Mouse (Mus musculus) large intestine, adult 2 months (tissue): ENCODE measurements around the gene Utp18. TPM values are rescaled to one million over a fixed set of nuclear protein-coding genes. Genes with fewer than 3 reads are reported as not detected.
"Not testable (repeated sequence)": the region's sequence is repeated elsewhere in the genome, so short reads cannot be mapped to it uniquely, and the experiment has no call there.

Source experiments
- DNase-seq: peaks from one replicate; pipeline ENCODE4 v3.0.0-alpha.2; 2012; ENCODE audit warnings: low read depth, low spot score
- WGBS: fragments of 180-500 bp; shearing (Covaris S2); methylation state at CpG from one replicate; pipeline ENCODE4 v1.1.7; 2018; 5-methylcytosine and 5-hydroxymethylcytosine counted together
- polyA plus RNA-seq: library from polyadenylated mRNA; depleted of rRNA; stranded (reverse); fragments of >200 nt; gene quantifications from 2 replicates; pipeline ENCODE4 v1.2.3, GENCODE M21; 2012; rRNA removed

Utp18 gene
- polyA plus RNA-seq = 2.6 and 2.8 TPM in 2 replicates

DNA sequence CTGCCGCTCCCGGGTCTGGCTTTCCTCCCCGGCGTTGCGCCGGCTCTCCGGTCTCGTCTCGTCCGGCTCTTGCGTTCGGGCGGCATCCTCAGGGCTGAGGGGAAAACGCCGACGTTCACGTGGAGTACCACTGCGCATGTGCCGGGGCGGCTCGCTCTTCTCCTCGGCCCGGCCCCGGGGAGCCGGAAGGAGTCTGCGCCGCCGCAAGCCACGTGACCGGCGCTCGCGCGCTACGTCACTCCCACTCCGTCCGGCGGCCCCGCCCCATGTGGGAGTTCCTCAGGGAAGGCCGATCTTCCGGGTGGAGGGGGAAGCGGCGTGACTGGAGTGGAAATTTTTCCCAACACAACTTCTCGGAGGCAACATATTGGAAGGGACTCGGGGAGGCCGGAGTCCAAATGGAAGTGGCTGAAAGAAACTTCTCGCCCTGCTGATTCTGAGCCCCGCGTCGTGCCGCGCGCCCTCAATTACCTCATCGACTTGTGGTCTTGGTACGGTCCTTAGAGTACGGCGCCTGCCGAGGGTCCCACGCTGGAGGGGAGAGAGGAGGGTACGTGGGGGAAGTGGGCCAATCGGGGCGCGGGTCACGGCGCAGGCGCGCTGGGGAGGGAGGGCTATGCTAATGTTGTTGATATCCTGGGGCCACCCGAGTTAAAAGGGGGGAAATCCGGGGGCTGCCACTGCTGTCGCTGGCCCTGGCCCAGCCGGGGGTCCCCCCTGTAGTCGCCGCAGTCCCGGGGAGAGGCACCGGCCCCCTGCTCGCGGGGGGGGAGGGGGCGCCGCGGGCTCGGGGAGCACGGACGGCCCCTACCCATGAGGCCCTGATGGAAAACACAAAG, at the start of gene Utp18, which contains the start of gene Mbtd1:
Gene Utp18, minus strand, starts transcription at position 195 of the 839 bp plus-strand sequence.
Gene Mbtd1, plus strand, starts transcription at position 281 of the 839 bp plus-strand sequence.
- peak; percentile 74 for DNase-seq
- WGBS = under 1% methylated on average over 82 of the region's 83 CpGs

DNA sequence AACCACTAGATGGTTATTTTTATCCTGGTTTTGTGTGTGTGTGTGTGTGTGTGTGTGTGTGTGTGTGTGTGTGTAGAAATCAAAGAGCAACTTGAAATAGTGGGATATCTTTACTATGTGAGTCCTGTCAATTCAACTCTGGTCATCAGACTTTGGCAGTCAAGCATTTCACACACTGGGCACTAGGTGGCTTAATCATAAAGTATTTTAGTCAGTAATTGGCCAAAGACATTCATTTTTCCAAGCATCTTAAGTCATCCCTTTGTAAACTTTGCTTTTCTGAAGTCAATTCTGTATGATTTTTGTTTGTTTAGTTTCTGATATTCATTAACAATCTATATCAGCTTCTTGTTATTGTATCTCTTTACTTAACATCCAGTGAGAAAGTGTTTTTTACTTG, 43.5 kb upstream of the Utp18 start:
- no peak for DNase-seq

DNA sequence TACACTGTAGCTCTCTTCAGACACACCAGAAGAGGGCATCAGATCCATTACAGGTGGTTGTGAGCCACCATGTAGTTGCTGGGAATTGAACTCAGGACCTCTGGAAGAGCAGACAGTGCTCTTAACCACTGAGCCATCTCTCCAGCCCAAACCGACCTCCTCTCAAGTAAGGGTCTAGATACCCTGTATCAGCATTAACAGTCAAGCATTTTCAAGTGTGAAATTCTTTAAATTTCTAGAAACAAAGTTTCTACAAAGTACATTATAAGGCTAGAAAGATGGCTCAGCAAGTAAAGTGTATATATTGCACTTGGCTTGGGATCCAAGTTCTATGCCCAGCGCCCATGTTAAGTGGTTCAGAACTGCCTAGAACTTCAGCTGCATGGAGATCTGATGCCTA, 29.5 kb upstream of the Utp18 start:
- WGBS = 96% methylated on average over 2 of the region's 2 CpGs
- DNase-seq = not testable (repeated sequence)

DNA sequence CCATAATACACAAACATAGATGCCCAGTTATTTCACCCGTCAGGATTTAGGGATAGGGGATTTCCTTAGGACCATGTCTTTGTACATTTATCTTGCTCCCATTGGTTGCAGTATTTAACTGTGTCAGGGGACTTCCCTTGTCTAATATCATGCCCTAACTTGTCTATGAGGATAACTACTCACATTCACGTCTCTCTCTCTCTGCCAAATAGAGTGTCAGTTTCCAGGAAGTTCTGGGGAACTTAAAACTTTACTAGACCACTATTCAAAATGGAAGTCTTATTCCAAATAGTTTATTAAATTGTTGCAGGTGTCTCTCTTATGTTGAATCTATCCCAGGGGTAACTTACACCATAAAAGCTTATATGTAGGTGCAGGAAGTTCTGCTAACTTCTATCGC, 26.0 kb upstream of the Utp18 start:
- DNase-seq = no peak
- 85% methylated on average over 3 of the region's 3 CpGs for WGBS

DNA sequence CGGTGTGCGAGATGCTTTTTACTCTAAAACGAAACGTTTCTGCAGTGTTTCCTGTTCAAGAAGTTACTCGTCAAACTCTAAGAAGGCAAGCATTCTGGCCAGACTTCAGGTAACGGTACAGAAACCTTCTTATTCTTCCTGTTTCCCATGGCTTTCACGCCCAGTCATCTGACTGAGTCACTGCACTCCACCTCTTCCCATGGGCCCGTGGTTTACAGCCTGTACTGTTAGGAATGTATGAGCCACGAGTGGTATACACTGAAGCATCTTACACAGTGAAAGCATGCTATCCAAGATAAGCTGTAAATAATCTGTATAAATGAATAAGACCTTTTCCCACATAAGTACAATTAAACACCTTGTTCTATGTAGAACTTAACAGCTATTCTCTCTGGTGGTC, 23.3 kb upstream of the Utp18 start:
- 61% methylated on average over 9 of the region's 9 CpGs for WGBS
- no peak for DNase-seq

DNA sequence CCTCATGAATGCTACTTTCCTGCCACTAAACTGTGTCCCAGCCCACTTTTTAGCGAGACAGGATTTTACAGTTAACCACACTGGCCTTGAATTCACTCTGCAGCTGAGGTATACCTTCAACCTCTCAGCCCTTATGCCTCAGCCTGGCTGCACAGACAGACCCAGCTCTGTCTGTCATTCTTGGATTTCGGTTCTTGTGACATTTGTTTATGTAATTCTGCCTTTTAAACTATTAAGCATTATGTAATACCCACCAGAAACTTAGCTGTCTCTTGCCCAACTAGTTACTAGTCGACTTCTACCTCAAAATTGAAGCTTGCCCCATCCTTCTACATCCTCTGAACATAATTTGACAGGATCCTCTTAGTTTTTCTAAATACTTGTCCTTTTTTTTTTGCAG, 22.3 kb upstream of the Utp18 start:
- 62% methylated on average over 3 of the region's 3 CpGs for WGBS
- DNase-seq = no peak

DNA sequence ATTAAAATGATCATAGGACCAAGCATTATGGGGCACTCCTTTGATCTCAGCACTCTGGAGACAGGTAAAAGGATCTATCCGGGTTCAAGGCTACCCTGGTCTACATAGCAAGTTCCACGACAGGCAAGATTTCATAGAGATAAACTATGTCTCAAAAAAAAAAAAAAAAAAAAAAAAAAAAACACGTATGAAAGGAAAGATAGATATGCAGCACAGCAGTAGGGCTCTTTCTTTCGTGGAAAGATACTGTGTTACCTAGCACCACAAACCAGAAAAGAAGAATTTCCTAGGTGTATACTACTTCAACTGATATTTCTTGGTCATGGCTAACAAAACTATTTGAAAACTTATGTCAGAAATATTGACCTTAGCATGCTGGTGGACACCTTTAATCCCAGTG, 21.3 kb upstream of the Utp18 start:
- DNase-seq = no peak
- WGBS = 90% methylated on average over 4 of the region's 4 CpGs

DNA sequence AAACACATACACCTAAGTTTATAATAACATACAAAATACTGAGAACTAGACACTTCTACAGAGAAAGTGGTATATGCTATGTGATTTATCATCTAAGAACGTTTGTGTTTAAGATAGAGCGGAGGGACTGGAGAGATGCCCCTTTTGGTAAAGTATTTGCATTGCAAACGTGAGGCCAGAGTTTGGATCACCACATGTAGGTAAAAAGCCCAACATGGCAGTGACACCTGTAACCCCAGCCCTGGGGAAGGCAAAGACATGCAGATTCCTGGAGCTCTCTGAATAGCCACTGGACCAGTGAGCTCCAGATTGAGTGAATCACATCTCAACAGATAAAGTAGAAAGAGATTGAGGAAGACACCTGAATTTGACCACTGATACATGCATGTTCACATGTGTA, 12.2 kb upstream of the Utp18 start:
- 78% methylated on average over 3 of the region's 3 CpGs for WGBS
- no peak for DNase-seq

DNA sequence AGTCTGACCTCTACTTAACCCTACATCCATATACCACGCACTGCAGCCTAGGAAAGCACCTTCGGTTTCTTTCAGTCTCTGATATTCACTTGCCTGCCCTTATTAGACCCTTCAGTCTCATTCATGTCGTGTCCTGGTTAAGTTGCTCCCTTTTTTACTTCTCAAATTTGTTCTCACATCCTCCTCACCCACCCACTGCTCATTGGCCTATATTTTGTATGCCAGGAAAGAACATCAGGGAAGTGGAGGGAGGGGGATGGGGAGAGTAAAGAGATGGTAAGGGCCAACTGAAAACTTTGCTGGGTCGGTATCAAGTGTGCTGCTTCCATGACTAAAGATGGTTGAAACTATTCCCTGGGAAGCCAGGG, 1.5 kb upstream of the Utp18 start:
- no peak for DNase-seq
- WGBS = 8% methylated on average over 4 of the region's 4 CpGs

DNA sequence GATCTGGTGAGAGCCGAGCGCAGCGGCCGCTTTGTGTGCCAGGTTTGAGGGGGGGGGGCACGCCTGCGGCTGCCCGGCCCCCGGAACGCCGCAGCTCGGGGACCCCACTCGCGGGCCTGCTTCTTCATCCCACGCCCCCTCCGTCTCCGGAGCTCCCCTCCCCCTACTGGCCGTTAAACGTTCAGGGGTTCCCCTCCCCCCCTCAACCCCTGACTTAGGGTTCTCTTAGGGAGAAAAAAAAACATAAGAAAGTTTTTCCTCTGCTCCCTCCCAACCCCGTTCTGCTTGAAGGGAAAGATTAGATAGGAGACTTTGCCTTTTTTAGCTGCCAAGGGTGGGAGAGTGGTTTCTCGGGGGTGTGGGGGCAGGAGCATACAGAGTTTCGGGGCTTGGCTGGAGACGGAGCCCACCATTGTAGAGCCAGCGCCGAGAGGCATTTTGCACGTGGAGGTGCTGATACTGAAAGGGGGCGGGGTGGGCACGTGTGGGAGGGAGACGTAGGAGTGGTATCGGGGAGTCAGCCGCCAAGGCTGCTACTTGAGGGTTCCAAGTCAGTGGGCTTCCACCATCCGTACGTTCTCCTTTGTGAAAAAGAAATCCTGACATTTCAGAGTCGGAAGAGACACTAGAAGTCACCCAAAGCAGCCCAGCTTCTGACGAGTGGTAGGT, 979 bp upstream of the Utp18 start:
- WGBS = under 1% methylated on average over 34 of the region's 34 CpGs
- DNase-seq = no peak

DNA sequence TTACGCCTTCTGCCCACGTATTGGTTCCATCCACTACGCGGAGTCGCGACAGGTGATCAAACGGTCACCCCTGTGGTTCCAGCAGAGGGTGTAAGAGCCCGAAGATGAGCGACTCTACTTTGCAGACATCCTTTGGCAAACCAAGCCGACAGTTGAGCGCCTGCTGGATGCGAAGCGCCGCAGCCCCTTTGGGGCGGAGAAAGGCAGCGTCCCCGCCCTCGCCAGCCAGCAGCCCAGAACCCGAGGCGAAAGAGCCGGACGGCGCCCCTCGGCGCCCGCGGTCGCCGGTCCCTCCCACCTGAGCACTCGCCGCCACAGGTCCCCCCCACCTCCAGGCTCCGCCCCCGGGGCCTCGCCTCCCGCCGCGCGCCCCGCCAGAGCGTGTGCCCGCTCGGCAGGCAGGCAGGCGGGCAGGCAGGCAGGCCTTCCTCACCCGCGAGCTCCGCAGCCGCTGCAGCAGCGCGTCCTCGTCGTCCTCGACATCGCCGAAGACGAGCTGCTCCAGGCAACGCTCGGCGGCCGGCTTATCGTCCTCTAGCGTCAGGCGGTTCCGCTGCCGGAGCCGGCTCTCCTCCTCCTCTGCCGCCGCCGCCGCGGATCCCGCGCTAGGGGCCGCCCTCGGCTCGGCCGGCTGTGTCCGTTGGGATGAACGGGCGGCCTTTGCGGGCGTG, 530 bp downstream of the Utp18 start:
- WGBS = under 1% methylated on average over 76 of the region's 81 CpGs
- peak; percentile 21 for DNase-seq

DNA sequence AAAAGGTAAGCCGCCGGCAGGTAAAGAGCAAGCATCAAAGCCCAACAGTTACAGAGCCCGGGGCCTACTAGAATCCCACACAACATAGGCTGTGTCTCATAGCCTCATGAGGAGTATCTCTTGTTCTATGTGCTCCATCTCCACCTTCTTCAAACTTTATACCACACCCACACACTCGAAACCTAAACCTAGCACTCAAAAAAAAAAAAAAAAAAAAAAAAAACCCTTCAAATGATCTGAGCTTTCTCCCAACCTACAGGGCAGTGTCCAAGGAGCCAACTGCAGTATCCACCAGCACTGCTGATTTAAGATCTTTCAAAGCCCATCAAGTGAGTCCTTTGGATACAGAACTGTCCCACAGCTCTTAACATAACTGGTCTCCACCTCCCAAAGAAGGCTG, 1.5 kb downstream of the Utp18 start:
- DNase-seq = no peak
- 86% methylated on average over 4 of the region's 4 CpGs for WGBS

DNA sequence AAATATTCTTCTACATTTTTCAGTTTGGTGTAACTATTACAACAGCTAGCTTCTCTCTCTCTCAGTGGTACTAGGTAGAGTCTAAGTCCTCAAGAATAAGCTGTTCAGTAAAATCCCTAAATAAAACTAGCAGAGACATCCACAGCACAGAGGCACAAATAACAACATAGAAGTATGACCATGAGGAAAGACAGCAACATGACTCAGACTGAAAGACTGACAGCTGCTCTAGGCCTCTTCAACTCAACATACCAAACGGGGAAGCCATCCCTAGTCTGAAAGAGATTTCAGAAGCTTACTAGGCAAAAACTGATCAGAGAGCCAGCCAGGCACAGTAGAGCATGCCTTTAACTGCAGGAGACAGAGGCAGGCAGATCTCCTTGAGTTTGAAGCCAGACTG, 22.9 kb downstream of the Utp18 start:
- no peak for DNase-seq
- 92% methylated on average over 1 of the region's 1 CpGs for WGBS

DNA sequence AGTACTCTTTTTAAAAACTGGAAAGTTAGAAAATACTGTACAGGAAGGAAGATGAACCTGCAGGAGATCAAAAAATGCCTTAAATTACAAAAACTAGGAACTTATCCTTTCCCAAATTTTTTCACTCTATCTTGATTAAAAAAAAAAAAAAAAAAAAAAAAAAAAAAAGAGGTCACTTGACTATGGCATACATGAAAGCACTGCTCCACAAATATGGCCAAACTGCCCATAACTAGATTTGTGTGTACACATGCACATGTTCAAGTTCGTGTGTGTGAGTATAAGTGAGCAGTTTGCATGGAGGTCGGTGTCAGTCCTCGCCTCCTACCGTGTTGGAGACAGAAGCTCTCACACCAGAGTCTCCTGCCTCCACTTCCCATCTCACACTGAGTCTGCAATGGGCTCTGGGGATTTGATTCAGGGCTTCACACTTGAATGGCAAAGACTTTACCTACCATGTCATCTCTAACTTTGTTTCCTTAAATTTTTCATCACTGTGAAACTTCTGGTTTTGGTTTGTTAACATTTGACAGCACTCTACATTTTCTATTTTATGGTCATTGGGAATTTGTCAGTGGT, 23.4 kb downstream of the Utp18 start:
- no peak for DNase-seq
- 91% methylated on average over 4 of the region's 4 CpGs for WGBS

DNA sequence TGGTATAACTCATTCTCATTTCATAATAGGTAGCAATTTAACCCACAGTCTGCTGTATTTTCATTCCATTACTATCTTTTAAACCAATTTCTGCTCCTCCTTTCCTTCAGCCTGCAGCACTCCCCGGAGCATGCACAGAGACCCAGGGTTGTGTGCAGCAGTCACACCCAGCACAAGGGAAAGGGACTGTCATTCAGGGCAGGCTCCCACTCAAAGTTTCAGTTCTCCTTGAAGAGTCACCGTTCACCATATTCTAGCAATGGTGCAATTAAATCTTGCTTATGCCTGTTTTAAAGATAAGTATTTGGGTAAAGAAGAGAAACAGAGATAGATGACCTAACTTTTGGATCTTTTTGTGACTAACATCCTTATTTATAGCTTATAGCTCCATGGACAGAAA, 24.4 kb downstream of the Utp18 start:
- DNase-seq = no peak
- 91% methylated on average over 2 of the region's 2 CpGs for WGBS

DNA sequence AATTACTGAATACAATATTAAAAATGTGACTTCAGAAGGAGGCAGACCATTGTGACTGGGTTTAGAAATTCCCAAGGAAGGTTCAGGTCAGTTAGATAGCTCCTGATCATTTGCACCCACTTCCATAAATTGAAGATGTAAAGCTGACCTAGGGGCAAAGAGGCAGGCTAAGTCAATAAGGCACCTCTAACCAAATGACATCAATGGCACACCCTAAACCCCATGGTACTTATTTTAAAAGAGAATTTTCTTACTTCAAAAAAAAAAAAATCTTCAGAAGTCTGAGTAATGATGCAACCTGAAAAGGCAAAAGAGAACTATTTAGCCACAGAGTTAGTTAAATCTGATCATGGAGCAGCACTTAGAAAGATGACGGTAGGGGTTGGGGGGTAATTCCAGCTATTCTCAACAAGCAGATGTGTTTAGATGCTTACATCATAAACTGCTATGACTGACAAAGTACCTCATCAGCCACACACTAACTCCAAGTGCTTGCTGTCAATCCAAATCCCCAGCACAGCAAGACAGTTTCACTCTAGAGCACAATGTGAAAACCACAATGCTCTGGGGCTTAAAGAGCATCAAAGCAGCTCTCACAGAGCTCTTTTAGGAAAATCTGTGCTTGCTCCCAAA, 24.9 kb downstream of the Utp18 start:
- no peak for DNase-seq
- 93% methylated on average over 1 of the region's 1 CpGs for WGBS

DNA sequence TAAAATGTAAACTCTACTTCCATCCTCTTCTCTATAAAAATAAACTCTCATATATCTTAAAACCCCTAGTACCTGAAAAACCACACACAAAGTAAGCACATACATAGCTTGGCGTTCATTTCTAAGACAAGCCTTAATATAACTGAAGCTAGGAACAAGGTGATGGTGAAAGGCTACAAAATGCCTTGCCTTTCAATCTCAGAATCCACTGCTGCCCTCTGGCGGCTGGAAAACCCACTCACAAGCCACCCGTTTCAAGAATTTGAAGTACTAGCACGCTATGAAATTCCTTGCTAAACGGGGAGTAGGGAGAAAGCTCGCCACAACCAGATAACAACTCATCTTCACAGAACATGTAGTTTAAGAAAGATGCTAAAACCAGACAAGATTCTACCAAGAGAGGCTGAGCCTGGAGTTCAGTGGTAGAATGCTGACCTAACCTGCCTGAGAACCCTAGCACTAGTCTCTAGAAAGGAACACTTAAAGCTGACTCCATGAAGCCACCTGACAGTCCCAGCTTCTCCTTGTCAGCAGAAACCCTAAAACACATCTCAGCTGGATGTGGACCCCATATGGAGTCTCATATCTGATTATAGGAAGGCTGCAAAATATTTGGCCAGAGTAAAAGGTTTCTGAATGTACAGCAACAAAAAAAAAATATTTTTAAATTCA, 29.1 kb downstream of the Utp18 start:
- peak; percentile 28 for DNase-seq
- WGBS = 2% methylated on average over 6 of the region's 6 CpGs

DNA sequence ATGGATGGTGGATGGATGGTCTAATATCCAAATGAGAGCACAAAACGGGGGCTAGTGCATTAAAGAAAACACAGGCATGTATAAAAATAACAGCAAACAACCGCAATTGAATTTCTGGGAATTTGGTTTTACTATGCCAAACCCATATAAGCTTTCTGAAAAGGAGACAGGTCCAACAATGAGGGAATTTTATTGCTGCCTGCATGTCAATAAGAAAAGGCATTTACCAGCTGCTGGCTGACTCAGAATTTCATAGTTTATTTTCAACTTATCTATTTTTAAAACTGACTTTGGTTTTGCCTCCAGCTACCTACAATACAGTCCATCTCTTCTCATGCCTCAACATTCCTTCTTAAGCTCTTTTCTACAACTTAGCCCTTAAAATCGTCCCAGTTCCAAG, 33.0 kb downstream of the Utp18 start:
- no peak for DNase-seq
- WGBS = 67% methylated on average over 3 of the region's 3 CpGs

DNA sequence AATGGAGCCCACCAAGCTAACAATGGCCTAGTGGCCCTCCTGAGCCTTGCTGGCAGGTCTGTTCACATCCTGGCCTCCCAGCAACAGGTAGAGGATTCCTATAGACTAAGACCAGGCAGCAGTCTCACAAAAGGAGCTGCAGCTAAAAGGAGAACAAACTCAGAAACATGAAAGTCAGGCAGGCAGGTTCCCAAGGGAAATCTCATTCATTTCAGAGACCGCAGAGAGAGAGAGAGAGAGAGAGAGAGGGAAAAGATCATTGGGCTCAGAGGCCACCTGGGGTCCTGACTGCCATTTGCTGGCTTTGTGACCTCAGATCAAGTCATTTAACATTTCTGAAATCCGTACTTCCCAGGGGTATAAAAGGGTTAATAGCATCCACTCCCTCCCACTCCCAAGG, 38.2 kb downstream of the Utp18 start:
- DNase-seq = no peak
- 47% methylated on average over 2 of the region's 2 CpGs for WGBS
